Mouse (Mus musculus): ENCODE results near the gene Tex101. TPM values are rescaled to one million over a fixed set of nuclear protein-coding genes. Genes with fewer than 3 reads are reported as not detected.

The Tex101 gene
- polyA plus RNA-seq, 1 experiment from 2014 or later: not detected

- Histone ChIP-seq H3K36me3 (no peaks in the 10 kb centered on the region), H3K4me1 (no peaks in the 10 kb centered on the region), H3K4me3 (no peak overlapping the region), H3K4me2 (replicated peaks) (no peak overlapping the region), H3K27me3 (replicated peaks) (no peaks in the 10 kb centered on the region), H3K9me3 (no peaks in the 10 kb centered on the region), H3K9ac (no peak overlapping the region; the same call in 1 of the 2 replicates), H3K27ac (no peak overlapping the region)
- WGBS: 71% methylated on average over 12 of the region's 12 CpGs
- ATAC-seq (ENCODE audit: low FRiP score, low read depth): no peak
Observed at GRCm38 (mm10) chr7:24659737-24660357, 16.6 kb downstream of the Tex101 start.

- H3K27me3 ChIP-seq (replicated peaks): no peaks in the 10 kb centered on the region
- no peak overlapping the region for H3K9ac ChIP-seq
- no peaks in the 10 kb centered on the region for H3K36me3 ChIP-seq
- 31% methylated on average over 7 of the region's 7 CpGs for WGBS
- no peak for ATAC-seq (ENCODE audit: low FRiP score, low read depth)
- no peaks in the 10 kb centered on the region for H3K9me3 ChIP-seq
- no peak overlapping the region for H3K27ac ChIP-seq
- H3K4me3 ChIP-seq: no peak overlapping the region
- H3K4me1 ChIP-seq: no peaks in the 10 kb centered on the region
- H3K4me2 ChIP-seq (replicated peaks): no peak overlapping the region
Observed at GRCm38 (mm10) chr7:24653681-24654080, 22.8 kb downstream of the Tex101 start.

- H3K9ac ChIP-seq: no peak overlapping the region
- H3K27ac ChIP-seq: no peak overlapping the region
- WGBS: 84% methylated on average over 7 of the region's 7 CpGs
- H3K9me3 ChIP-seq: no peaks in the 10 kb centered on the region
- peaks cover 3% of the 10 kb centered on the region; the same call in 1 of the 2 replicates for H3K27me3 ChIP-seq (replicated peaks)
- H3K4me2 ChIP-seq (replicated peaks): no peak overlapping the region
- H3K4me1 ChIP-seq: no peaks in the 10 kb centered on the region
- H3K36me3 ChIP-seq: no peaks in the 10 kb centered on the region
- no peak overlapping the region for H3K4me3 ChIP-seq
- ATAC-seq (ENCODE audit: low FRiP score, low read depth): no peak
Observed at GRCm38 (mm10) chr7:24646486-24646885, 30.0 kb downstream of the Tex101 start.

GRCm38 (mm10) chr7:24644996-24645395, 31.5 kb downstream of the Tex101 start:
- Histone ChIP-seq H3K9ac (no peak overlapping the region), H3K27me3 (replicated peaks) (peaks cover 12% of the 10 kb centered on the region), H3K27ac (no peak overlapping the region), H3K4me3 (no peak overlapping the region), H3K36me3 (no peaks in the 10 kb centered on the region), H3K4me1 (no peaks in the 10 kb centered on the region), H3K9me3 (no peaks in the 10 kb centered on the region), H3K4me2 (replicated peaks) (no peak overlapping the region)
- ATAC-seq (ENCODE audit: low FRiP score, low read depth): no peak
- WGBS: 77% methylated on average over 7 of the region's 7 CpGs

GRCm38 (mm10) chr7:24644492-24644891, 32.0 kb downstream of the Tex101 start:
- no peak overlapping the region for H3K4me2 ChIP-seq (replicated peaks)
- H3K9me3 ChIP-seq: no peaks in the 10 kb centered on the region
- no peak overlapping the region for H3K9ac ChIP-seq
- H3K27me3 ChIP-seq (replicated peaks): peaks cover 17% of the 10 kb centered on the region
- H3K36me3 ChIP-seq: no peaks in the 10 kb centered on the region
- H3K27ac ChIP-seq: no peak overlapping the region
- no peaks in the 10 kb centered on the region for H3K4me1 ChIP-seq
- no peak overlapping the region for H3K4me3 ChIP-seq
- ATAC-seq (ENCODE audit: low FRiP score, low read depth): no peak
- WGBS: 83% methylated on average over 6 of the region's 6 CpGs

GRCm38 (mm10) chr7:24642491-24642890, 34.0 kb downstream of the Tex101 start:
- H3K4me3 ChIP-seq: no peak overlapping the region
- no peak overlapping the region for H3K4me2 ChIP-seq (replicated peaks)
- ATAC-seq (ENCODE audit: low FRiP score, low read depth): no peak
- no peak overlapping the region for H3K9ac ChIP-seq
- H3K9me3 ChIP-seq: no peaks in the 10 kb centered on the region
- 13% methylated on average over 9 of the region's 9 CpGs for WGBS
- no peak overlapping the region for H3K27ac ChIP-seq
- H3K27me3 ChIP-seq (replicated peaks): peaks cover 37% of the 10 kb centered on the region
- H3K36me3 ChIP-seq: no peaks in the 10 kb centered on the region
- peaks cover 6% of the 10 kb centered on the region; the same call in 1 of the 2 replicates for H3K4me1 ChIP-seq

GRCm38 (mm10) chr7:24640450-24640849, 36.0 kb downstream of the Tex101 start:
- no peaks in the 10 kb centered on the region for H3K36me3 ChIP-seq
- H3K4me3 ChIP-seq: no peak overlapping the region
- no peaks in the 10 kb centered on the region for H3K9me3 ChIP-seq
- H3K4me1 ChIP-seq: peaks cover 9% of the 10 kb centered on the region; the same call in 1 of the 2 replicates
- WGBS: 70% methylated on average over 13 of the region's 13 CpGs
- H3K9ac ChIP-seq: no peak overlapping the region
- H3K27me3 ChIP-seq (replicated peaks): peaks cover 55% of the 10 kb centered on the region
- no peak for ATAC-seq (ENCODE audit: low FRiP score, low read depth)
- H3K27ac ChIP-seq: no peak overlapping the region
- no peak overlapping the region for H3K4me2 ChIP-seq (replicated peaks)

- Histone ChIP-seq H3K4me1 (peaks cover 9% of the 10 kb centered on the region; the same call in 1 of the 2 replicates), H3K27ac (no peak overlapping the region), H3K27me3 (replicated peaks) (peaks cover 55% of the 10 kb centered on the region), H3K9ac (no peak overlapping the region), H3K4me3 (peak overlapping the region; percentile 29; the same call in 1 of the 2 replicates), H3K4me2 (replicated peaks) (peak overlapping the region; percentile 59), H3K36me3 (no peaks in the 10 kb centered on the region), H3K9me3 (no peaks in the 10 kb centered on the region)
- peak; percentile 37; the same call in 1 of the 2 replicates for ATAC-seq (ENCODE audit: low FRiP score, low read depth)
- WGBS: 2% methylated on average over 35 of the region's 35 CpGs
Observed at GRCm38 (mm10) chr7:24638026-24638856, 38.2 kb downstream of the Tex101 start.

- peak; percentile 25 for ATAC-seq (ENCODE audit: low FRiP score, low read depth)
- no peaks in the 10 kb centered on the region for H3K36me3 ChIP-seq
- WGBS: under 1% methylated on average over 18 of the region's 18 CpGs
Observed at GRCm38 (mm10) chr7:24637046-24637445, 39.4 kb downstream of the Tex101 start.

GRCm38 (mm10) chr7:24636264-24636663, 40.2 kb downstream of the Tex101 start, which contains the start of gene Lypd3:
Lypd3 (plus strand) TSS chr7:24636550.
- 15% methylated on average over 15 of the region's 15 CpGs for WGBS
- Histone ChIP-seq H3K9me3 (no peaks in the 10 kb centered on the region), H3K4me2 (replicated peaks) (peak within 1 kb of the TSS; percentile 59), H3K27me3 (replicated peaks) (peaks cover 52% of the 10 kb centered on the region), H3K27ac (no peak within 1 kb of the TSS), H3K4me3 (no peak within 1 kb of the TSS), H3K9ac (no peak within 1 kb of the TSS), H3K4me1 (peaks cover 9% of the 10 kb centered on the region; the same call in 1 of the 2 replicates), H3K36me3 (no peaks in the 10 kb centered on the region)
- ATAC-seq (ENCODE audit: low FRiP score, low read depth): no peak

More at GRCm38 (mm10) chr7:24637046-24637445, 39.4 kb downstream of the Tex101 start:
- Histone ChIP-seq H3K4me2 (replicated peaks) (peak overlapping the region; percentile 59), H3K27ac (no peak overlapping the region), H3K4me1 (peaks cover 9% of the 10 kb centered on the region; the same call in 1 of the 2 replicates), H3K4me3 (no peak overlapping the region), H3K27me3 (replicated peaks) (peaks cover 52% of the 10 kb centered on the region), H3K9ac (no peak overlapping the region), H3K9me3 (no peaks in the 10 kb centered on the region)

- ATAC-seq (ENCODE audit: low FRiP score, low read depth): no peak
- no peaks in the 10 kb centered on the region for H3K9me3 ChIP-seq
- no peak overlapping the region for H3K9ac ChIP-seq
- no peaks in the 10 kb centered on the region; the same call in 1 of the 2 replicates for H3K27me3 ChIP-seq (replicated peaks)
- H3K36me3 ChIP-seq: no peaks in the 10 kb centered on the region
- no peak overlapping the region for H3K4me3 ChIP-seq
- WGBS: 69% methylated on average over 10 of the region's 10 CpGs
- no peak overlapping the region for H3K4me2 ChIP-seq (replicated peaks)
- H3K4me1 ChIP-seq: no peaks in the 10 kb centered on the region
- H3K27ac ChIP-seq: no peak overlapping the region
Observed at GRCm38 (mm10) chr7:24630116-24630880, 46.2 kb downstream of the Tex101 start.

- H3K9me3 ChIP-seq: no peaks in the 10 kb centered on the region
- H3K27me3 ChIP-seq (replicated peaks): no peaks in the 10 kb centered on the region; the same call in 1 of the 2 replicates
- no peaks in the 10 kb centered on the region for H3K36me3 ChIP-seq
- no peaks in the 10 kb centered on the region for H3K4me1 ChIP-seq
- H3K9ac ChIP-seq: no peak overlapping the region
- no peak for ATAC-seq (ENCODE audit: low FRiP score, low read depth)
- no peak overlapping the region for H3K27ac ChIP-seq
- WGBS: 71% methylated on average over 4 of the region's 4 CpGs
- H3K4me3 ChIP-seq: no peak overlapping the region
- no peak overlapping the region for H3K4me2 ChIP-seq (replicated peaks)
Observed at GRCm38 (mm10) chr7:24629672-24630071, 46.8 kb downstream of the Tex101 start.
